Mouse (Mus musculus): ENCODE results near the gene Spats1. TPM values are rescaled to one million over a fixed set of nuclear protein-coding genes. Genes with fewer than 3 reads are reported as not detected.

The Spats1 gene
- polyA plus RNA-seq, 1 experiment from 2014 or later = 0.27 TPM

DNA sequence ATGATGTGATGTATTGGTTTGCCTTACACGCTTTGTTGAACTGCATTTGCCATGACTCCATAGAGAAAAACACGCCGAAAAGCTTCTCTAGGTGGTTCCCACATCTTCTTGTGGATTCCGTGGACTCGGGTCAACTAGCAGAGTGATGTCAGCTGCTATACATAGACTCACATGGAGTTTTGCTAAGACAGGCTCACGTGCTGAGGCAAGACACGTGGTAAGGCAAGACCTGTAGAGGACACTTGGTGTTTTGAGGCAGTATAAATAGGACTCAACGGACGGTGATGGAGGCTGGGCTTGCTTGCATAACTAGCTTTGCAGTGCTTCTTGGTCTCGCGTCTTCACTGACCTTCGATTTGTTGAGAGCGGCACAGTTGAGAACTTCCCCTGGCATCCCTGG, 23.2 kb upstream of the Spats1 start:
- H3K4me2 ChIP-seq (ENCODE audit: low read depth, low read length) = no peak overlapping the region
- ATAC-seq = no peak
- WGBS = 83% methylated on average over 13 of the region's 13 CpGs
- H3K9me3 ChIP-seq (ENCODE audit: control insufficient read depth, low read length) = no peaks in the 10 kb centered on the region
- H3K27me3 ChIP-seq (replicated peaks; ENCODE audit: control insufficient read depth, insufficient read depth, low read length) = no peaks in the 10 kb centered on the region
- H3K4me3 ChIP-seq (ENCODE audit: low read length) = no peak overlapping the region
- H3K4me1 ChIP-seq (ENCODE audit: control insufficient read depth, insufficient read depth, low read length) = peaks cover 3% of the 10 kb centered on the region; the same call in 1 of the 2 replicates
- no peak overlapping the region for H3K9ac ChIP-seq (ENCODE audit: low read depth, low read length)
- no peaks in the 10 kb centered on the region for H3K36me3 ChIP-seq (ENCODE audit: control insufficient read depth, insufficient read depth, low read length)
- no peak overlapping the region for H3K27ac ChIP-seq (ENCODE audit: low read length)

DNA sequence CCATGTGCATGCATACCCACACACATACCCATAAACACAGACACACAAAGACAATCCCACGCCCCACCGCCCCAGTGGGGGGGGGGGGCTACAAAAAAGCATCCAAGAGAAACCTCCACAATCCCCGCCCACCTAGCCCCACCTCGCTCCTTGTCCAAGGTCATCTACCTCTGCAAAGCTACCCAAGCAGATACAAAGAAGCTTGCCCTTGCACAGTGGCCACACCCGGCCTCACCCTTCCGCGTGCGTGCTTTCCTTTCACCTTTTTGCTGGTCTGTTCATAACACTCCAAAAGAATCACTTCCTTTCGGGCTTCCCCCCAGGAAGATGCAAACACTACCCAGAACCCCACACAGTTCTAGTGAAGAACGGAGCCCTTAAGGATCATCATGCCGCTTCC, 20.2 kb upstream of the Spats1 start:
- Histone ChIP-seq H3K27me3 (replicated peaks; ENCODE audit: control insufficient read depth, insufficient read depth, low read length) (no peaks in the 10 kb centered on the region), H3K4me2 (ENCODE audit: low read depth, low read length) (no peak overlapping the region), H3K4me1 (ENCODE audit: control insufficient read depth, insufficient read depth, low read length) (0 out of 2 replicates have a peak, but pooled peaks cover 3% of the 10 kb centered on the region), H3K9ac (ENCODE audit: low read depth, low read length) (no peak overlapping the region), H3K36me3 (ENCODE audit: control insufficient read depth, insufficient read depth, low read length) (no peaks in the 10 kb centered on the region), H3K4me3 (ENCODE audit: low read length) (no peak overlapping the region), H3K9me3 (ENCODE audit: control insufficient read depth, low read length) (no peaks in the 10 kb centered on the region), H3K27ac (ENCODE audit: low read length) (no peak overlapping the region)
- ATAC-seq = peak; percentile 56; the same call in 1 of the 2 replicates
- WGBS = 65% methylated on average over 11 of the region's 11 CpGs

DNA sequence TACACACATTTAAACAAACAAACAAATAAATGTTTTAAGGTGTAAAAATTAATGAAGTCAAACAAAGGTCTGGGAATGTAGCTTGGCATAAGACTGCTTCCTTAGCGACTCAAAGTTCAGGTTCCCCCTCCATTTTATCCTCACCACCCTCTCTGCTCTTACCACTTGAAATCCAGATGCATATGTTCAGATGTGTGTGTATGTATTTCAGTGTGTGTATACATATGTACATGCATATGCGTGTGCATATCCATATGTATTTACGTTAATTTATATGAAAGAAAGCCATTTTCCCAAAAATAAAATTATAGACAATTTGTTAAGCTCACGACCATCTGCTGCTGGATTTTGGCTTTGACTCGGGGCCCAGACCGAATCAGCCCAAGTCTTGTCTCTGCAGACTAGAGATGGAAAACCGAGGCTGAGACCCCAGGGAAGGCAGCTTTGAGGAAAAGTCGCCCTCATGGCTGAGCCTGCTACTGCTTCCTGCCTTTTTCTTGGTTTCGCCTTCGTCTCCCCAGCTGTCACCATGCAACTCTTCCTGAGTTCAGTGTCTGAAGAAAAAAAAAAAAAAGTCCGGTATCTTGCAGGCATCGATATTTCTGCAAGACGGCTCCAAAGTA, 15.4 kb upstream of the Spats1 start:
- H3K4me1 ChIP-seq (ENCODE audit: control insufficient read depth, insufficient read depth, low read length) = 0 out of 2 replicates have a peak, but pooled peaks cover 2% of the 10 kb centered on the region
- H3K4me2 ChIP-seq (ENCODE audit: low read depth, low read length) = no peak overlapping the region
- H3K27ac ChIP-seq (ENCODE audit: low read length) = no peak overlapping the region
- WGBS = 62% methylated on average over 13 of the region's 13 CpGs
- no peak overlapping the region for H3K9ac ChIP-seq (ENCODE audit: low read depth, low read length)
- no peaks in the 10 kb centered on the region for H3K9me3 ChIP-seq (ENCODE audit: control insufficient read depth, low read length)
- ATAC-seq = no peak
- H3K27me3 ChIP-seq (replicated peaks; ENCODE audit: control insufficient read depth, insufficient read depth, low read length) = no peaks in the 10 kb centered on the region; the same call in 1 of the 2 replicates
- no peak overlapping the region for H3K4me3 ChIP-seq (ENCODE audit: low read length)
- H3K36me3 ChIP-seq (ENCODE audit: control insufficient read depth, insufficient read depth, low read length) = no peaks in the 10 kb centered on the region

DNA sequence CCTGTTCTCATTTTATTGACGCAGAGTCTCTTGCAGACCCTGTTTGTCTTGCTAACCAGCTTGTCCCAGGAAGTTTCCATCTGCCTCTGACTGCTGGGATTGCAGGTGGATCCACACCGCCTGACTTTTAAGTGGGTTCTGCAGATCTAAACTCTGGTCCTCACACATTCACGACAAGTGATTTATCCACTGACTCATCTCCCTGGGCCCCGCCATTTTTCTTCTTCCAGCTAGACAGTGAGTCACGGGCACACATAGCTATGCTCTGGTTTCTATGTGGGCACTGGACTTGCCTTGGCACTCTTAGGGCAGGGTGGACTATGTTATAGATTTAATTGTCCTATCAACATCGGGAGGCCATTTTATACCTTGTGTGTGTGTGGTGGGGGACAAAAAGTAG, 14.5 kb upstream of the Spats1 start:
- Histone ChIP-seq H3K36me3 (ENCODE audit: control insufficient read depth, insufficient read depth, low read length) (no peaks in the 10 kb centered on the region), H3K27me3 (replicated peaks; ENCODE audit: control insufficient read depth, insufficient read depth, low read length) (no peaks in the 10 kb centered on the region; the same call in 1 of the 2 replicates), H3K4me1 (ENCODE audit: control insufficient read depth, insufficient read depth, low read length) (no peaks in the 10 kb centered on the region), H3K9ac (ENCODE audit: low read depth, low read length) (no peak overlapping the region), H3K4me2 (ENCODE audit: low read depth, low read length) (no peak overlapping the region), H3K27ac (ENCODE audit: low read length) (no peak overlapping the region), H3K4me3 (ENCODE audit: low read length) (no peak overlapping the region), H3K9me3 (ENCODE audit: control insufficient read depth, low read length) (no peaks in the 10 kb centered on the region)
- 78% methylated on average over 6 of the region's 6 CpGs for WGBS
- ATAC-seq = no peak

DNA sequence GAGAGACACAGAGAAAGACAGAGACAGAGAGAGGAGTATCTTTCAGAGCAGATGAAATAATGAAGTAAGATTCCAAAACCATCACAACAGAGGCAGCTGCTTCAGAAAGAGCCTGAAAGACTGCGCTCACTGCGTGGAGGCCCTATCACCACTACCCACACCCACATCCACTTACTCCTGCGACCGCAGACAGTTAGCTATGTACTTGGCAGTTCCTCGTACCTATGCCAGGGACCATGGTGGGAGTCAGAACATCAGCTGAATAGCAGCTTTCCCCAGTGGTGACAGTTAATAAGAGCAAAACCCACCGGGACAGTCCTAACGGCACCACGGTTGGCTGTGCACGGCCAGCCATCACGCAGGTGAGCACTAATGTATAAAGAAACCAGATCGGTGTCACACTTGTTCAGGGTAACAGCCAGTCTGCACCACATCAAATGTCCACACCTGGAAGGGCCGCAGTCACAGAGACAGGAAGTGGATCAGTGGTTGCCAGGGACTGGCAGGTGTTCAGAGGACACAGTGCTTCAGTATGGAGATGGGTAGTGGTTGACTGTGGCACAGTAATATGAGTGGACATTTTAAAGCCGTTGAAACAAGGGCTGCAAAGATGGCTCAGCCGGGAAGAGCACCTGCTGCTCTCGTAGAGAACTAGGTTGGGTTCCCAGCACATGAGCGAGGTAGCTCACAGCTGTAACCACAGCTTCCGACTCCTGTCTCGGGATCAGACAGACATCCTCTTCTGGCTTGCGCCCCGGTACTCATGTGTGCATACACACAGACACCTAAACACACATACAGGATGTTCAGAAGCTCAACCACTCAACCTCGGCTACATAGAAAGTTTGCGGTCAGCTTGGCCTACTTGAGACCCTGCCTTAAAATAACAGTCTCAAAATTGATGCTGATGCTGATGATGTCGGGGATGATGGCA, 13.4 kb upstream of the Spats1 start:
- WGBS = 87% methylated on average over 23 of the region's 23 CpGs
- Histone ChIP-seq H3K27me3 (replicated peaks; ENCODE audit: control insufficient read depth, insufficient read depth, low read length) (no peaks in the 10 kb centered on the region; the same call in 1 of the 2 replicates), H3K36me3 (ENCODE audit: control insufficient read depth, insufficient read depth, low read length) (no peaks in the 10 kb centered on the region), H3K9me3 (ENCODE audit: control insufficient read depth, low read length) (no peaks in the 10 kb centered on the region), H3K4me3 (ENCODE audit: low read length) (no peak overlapping the region), H3K4me2 (ENCODE audit: low read depth, low read length) (no peak overlapping the region), H3K4me1 (ENCODE audit: control insufficient read depth, insufficient read depth, low read length) (no peaks in the 10 kb centered on the region), H3K27ac (ENCODE audit: low read length) (no peak overlapping the region), H3K9ac (ENCODE audit: low read depth, low read length) (no peak overlapping the region)
- ATAC-seq = no peak

DNA sequence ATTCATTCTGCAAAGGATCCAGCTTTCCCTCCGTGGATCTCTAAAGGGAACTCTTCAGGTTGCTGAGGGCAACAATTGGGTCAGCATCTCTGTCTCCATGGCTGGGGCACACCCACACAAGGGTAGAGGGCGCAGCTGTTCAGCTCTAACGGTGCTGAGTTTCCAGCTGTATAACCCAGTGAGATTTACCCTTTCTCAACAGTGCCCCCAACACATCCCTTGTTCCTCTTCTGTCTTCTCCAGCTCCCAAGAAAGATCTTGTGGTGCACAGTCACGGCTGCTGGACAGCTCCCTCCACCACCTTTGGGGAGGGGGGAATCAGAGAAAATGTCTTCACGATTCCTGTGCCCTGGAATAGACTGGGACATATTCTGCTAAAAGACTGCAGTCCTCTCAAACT, 12.0 kb upstream of the Spats1 start:
- no peak overlapping the region for H3K4me3 ChIP-seq (ENCODE audit: low read length)
- no peak overlapping the region for H3K4me2 ChIP-seq (ENCODE audit: low read depth, low read length)
- H3K9ac ChIP-seq (ENCODE audit: low read depth, low read length) = no peak overlapping the region
- H3K4me1 ChIP-seq (ENCODE audit: control insufficient read depth, insufficient read depth, low read length) = no peaks in the 10 kb centered on the region
- 12% methylated on average over 5 of the region's 5 CpGs for WGBS
- ATAC-seq = no peak
- H3K27me3 ChIP-seq (replicated peaks; ENCODE audit: control insufficient read depth, insufficient read depth, low read length) = no peaks in the 10 kb centered on the region; the same call in 1 of the 2 replicates
- H3K36me3 ChIP-seq (ENCODE audit: control insufficient read depth, insufficient read depth, low read length) = no peaks in the 10 kb centered on the region
- no peak overlapping the region for H3K27ac ChIP-seq (ENCODE audit: low read length)
- no peaks in the 10 kb centered on the region for H3K9me3 ChIP-seq (ENCODE audit: control insufficient read depth, low read length)

DNA sequence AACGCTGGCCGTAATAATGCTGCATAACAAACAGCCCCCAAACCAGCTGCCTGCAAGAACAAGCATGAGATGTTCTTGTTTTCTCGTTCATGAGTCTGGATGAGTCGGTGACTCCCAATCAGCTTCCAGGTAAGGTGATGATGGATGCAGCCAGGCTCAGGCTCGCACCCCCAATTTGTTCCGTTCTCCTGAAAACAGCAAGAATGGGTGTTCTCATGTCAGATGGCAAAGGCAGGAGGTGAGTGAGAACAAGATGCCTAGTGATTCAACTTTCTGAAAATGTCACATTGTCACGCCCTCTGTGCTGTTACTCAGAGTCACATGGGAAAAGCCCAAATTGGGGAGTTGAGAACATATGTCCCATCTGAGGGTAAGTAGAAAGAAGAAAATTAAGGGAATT, 10.4 kb upstream of the Spats1 start:
- H3K4me3 ChIP-seq (ENCODE audit: low read length) = no peak overlapping the region
- H3K9me3 ChIP-seq (ENCODE audit: control insufficient read depth, low read length) = no peaks in the 10 kb centered on the region
- ATAC-seq = no peak
- H3K27ac ChIP-seq (ENCODE audit: low read length) = no peak overlapping the region
- H3K4me2 ChIP-seq (ENCODE audit: low read depth, low read length) = no peak overlapping the region
- 82% methylated on average over 7 of the region's 7 CpGs for WGBS
- no peaks in the 10 kb centered on the region for H3K36me3 ChIP-seq (ENCODE audit: control insufficient read depth, insufficient read depth, low read length)
- no peak overlapping the region for H3K9ac ChIP-seq (ENCODE audit: low read depth, low read length)
- no peaks in the 10 kb centered on the region for H3K4me1 ChIP-seq (ENCODE audit: control insufficient read depth, insufficient read depth, low read length)
- no peaks in the 10 kb centered on the region; the same call in 1 of the 2 replicates for H3K27me3 ChIP-seq (replicated peaks; ENCODE audit: control insufficient read depth, insufficient read depth, low read length)

DNA sequence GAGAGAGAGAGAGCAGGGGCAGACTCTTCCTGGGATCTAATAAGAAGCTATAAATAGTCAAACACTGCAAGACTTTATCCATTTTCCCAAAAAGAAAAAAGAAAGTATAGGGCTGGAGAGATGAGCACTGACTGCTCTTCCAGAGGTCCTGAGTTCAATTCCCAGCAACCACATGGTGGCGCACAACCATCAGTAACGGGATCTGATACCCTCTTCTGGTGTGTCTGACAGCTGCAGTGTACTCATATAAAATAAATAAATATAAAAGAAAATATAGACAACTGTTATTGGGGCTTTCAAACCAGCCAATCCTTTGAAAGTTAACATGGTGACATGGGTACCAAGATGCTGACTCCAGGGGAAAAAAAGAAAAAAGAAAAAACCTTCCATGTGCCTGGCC, 5.2 kb upstream of the Spats1 start:
- H3K36me3 ChIP-seq (ENCODE audit: control insufficient read depth, insufficient read depth, low read length) = no peaks in the 10 kb centered on the region
- no peak overlapping the region for H3K9ac ChIP-seq (ENCODE audit: low read depth, low read length)
- H3K4me3 ChIP-seq (ENCODE audit: low read length) = no peak overlapping the region
- H3K9me3 ChIP-seq (ENCODE audit: control insufficient read depth, low read length) = no peaks in the 10 kb centered on the region
- no peaks in the 10 kb centered on the region for H3K4me1 ChIP-seq (ENCODE audit: control insufficient read depth, insufficient read depth, low read length)
- 22% methylated on average over 2 of the region's 2 CpGs for WGBS
- H3K27me3 ChIP-seq (replicated peaks; ENCODE audit: control insufficient read depth, insufficient read depth, low read length) = no peaks in the 10 kb centered on the region; the same call in none of the 2 replicates
- no peak for ATAC-seq
- no peak overlapping the region for H3K27ac ChIP-seq (ENCODE audit: low read length)
- H3K4me2 ChIP-seq (ENCODE audit: low read depth, low read length) = no peak overlapping the region

DNA sequence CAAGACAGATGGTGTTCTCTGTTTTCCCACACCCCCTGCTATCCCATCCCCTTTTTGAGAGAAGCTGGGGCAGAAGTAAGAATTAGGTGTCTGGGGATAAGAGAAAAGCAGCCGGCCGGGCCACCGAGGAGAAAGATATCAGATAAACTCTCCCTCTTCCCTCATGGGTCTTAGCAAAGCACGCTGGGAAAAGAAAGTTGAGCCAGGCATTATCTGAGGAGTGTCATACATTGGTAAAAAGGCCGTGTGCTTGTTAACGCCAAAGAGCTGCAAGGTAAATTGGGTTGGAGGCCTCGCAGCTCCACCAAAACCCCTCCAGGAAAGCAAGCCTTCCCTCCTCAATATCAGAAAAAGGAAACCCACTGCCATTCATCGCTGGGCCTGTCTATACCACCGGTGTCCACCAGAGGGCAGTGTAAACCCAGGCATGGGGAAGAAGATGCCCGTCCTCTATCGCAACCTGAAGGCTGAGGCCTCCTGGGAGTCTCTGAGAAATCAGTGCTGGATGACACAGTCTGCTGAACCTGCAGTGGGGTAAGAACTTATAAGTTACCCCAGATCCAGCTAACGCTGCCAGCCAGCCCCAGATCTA, 3.1 kb upstream of the Spats1 start:
- ATAC-seq = 0 out of 2 replicates have a peak, but pooled peaks have one; percentile 42
- Histone ChIP-seq H3K4me1 (ENCODE audit: control insufficient read depth, insufficient read depth, low read length) (peaks cover 7% of the 10 kb centered on the region), H3K4me3 (ENCODE audit: low read length) (no peak overlapping the region), H3K27ac (ENCODE audit: low read length) (no peak overlapping the region), H3K36me3 (ENCODE audit: control insufficient read depth, insufficient read depth, low read length) (no peaks in the 10 kb centered on the region), H3K9me3 (ENCODE audit: control insufficient read depth, low read length) (no peaks in the 10 kb centered on the region), H3K4me2 (ENCODE audit: low read depth, low read length) (no peak overlapping the region), H3K27me3 (replicated peaks; ENCODE audit: control insufficient read depth, insufficient read depth, low read length) (peaks cover 11% of the 10 kb centered on the region), H3K9ac (ENCODE audit: low read depth, low read length) (no peak overlapping the region)
- WGBS = 13% methylated on average over 12 of the region's 12 CpGs
